Mouse (Mus musculus) left cerebral cortex, postnatal 25 days (tissue): ENCODE results near the gene Ruvbl1. TPM values are rescaled to one million over a fixed set of nuclear protein-coding genes. Genes with fewer than 3 reads are reported as not detected.

Source experiments
- DNase-seq, 2 experiments: peaks; one replicate each; pipeline ENCODE4 v3.0.0; 2022; ENCODE audit warnings: low spot score in 2 of 2, mixed read lengths in 1 of 2
- intact Hi-C: fragments of 180-260 bp; cut with DNase I; formaldehyde crosslinking; loops from one replicate; pipeline ENCODE4 v1.15.1; 2025
- total RNA-seq, 2 experiments: library from RNA; stranded (reverse); gene quantifications; 2 replicates each; pipeline ENCODE4 v1.2.3; 2021

Ruvbl1 gene
- total RNA-seq, 2 experiments from 2014 or later, result 37.3 to 38.7 TPM

GRCm38 (mm10) chr6:88489834-88490233 lies 24.6 kb downstream of the Ruvbl1 start:
- DNase-seq, result no peak
- intact Hi-C loops, result loop anchor here (5.0 kb wide), 2 partner anchors 303 to 378 kb away; no protein-coding TSS in a partner anchor

- peak in 1 of 2 experiments; percentile 17 for DNase-seq
- intact Hi-C loops, result no loop called here
These were observed 25.6 kb downstream of the Ruvbl1 start for GRCm38 (mm10) chr6:88490629-88491354.

GRCm38 (mm10) chr6:88493712-88494111 lies 28.5 kb downstream of the Ruvbl1 start:
- DNase-seq, result no peak
- intact Hi-C loops, result no loop called here

GRCm38 (mm10) chr6:88499481-88500404 lies 34.5 kb downstream of the Ruvbl1 start:
- intact Hi-C loops, result loop anchor here (5.0 kb wide), 2 partner anchors 312 to 387 kb away; no protein-coding TSS in a partner anchor
- DNase-seq, result peak; percentile 40 to 59

- intact Hi-C loops, result loop anchor here (5.0 kb wide), 2 partner anchors 313 to 388 kb away; no protein-coding TSS in a partner anchor
- DNase-seq, result no peak
These were observed 35.2 kb downstream of the Ruvbl1 start for GRCm38 (mm10) chr6:88500405-88500767.

- intact Hi-C loops, result loop anchor here (5.0 kb wide), 2 partner anchors 315 to 390 kb away; no protein-coding TSS in a partner anchor
- DNase-seq, result no peak
These were observed 37.1 kb downstream of the Ruvbl1 start for GRCm38 (mm10) chr6:88502030-88502970.

GRCm38 (mm10) chr6:88503044-88503443 lies 37.8 kb downstream of the Ruvbl1 start:
- no peak for DNase-seq
- intact Hi-C loops, result loop anchor here (5.0 kb wide), 2 partner anchors 316 to 391 kb away; no protein-coding TSS in a partner anchor

- no peak for DNase-seq
- intact Hi-C loops, result no loop called here
These were observed 48.8 kb downstream of the Ruvbl1 start for GRCm38 (mm10) chr6:88513984-88514383.

GRCm38 (mm10) chr6:88514546-88514945 lies 49.3 kb downstream of the Ruvbl1 start:
- peak in 1 of 2 experiments; percentile 62 for DNase-seq
- intact Hi-C loops, result no loop called here

GRCm38 (mm10) chr6:88515971-88516370 lies 50.8 kb downstream of the Ruvbl1 start:
- DNase-seq, result no peak
- intact Hi-C loops, result no loop called here

GRCm38 (mm10) chr6:88516667-88517066 lies 51.5 kb downstream of the Ruvbl1 start:
- no peak for DNase-seq

GRCm38 (mm10) chr6:88517701-88518403 lies 52.6 kb downstream of the Ruvbl1 start:
- DNase-seq, result no peak
- intact Hi-C loops, result no loop called here

More at GRCm38 (mm10) chr6:88516667-88517066, 51.5 kb downstream of the Ruvbl1 start:
- intact Hi-C loops, result no loop called here

- intact Hi-C loops, result loop anchor here (1.0 kb wide), 1 partner anchor 324 kb away; no protein-coding TSS in a partner anchor
- DNase-seq, result peak; percentile 95 to 98
These were observed 53.4 kb downstream of the Ruvbl1 start, which contains the start of gene Sec61a1 for GRCm38 (mm10) chr6:88518404-88519263. TSS of gene Sec61a1 (minus strand) at chr6:88518905.

GRCm38 (mm10) chr6:88521821-88522220 lies 56.6 kb downstream of the Ruvbl1 start:
- intact Hi-C loops, result loop anchor here (5.0 kb wide), 1 partner anchor 55 kb away; no protein-coding TSS in a partner anchor
- peak in 1 of 2 experiments; percentile 92 for DNase-seq

GRCm38 (mm10) chr6:88522606-88523005 lies 57.4 kb downstream of the Ruvbl1 start:
- no peak for DNase-seq
- intact Hi-C loops, result loop anchor here (5.0 kb wide), 1 partner anchor 55 kb away; no protein-coding TSS in a partner anchor

GRCm38 (mm10) chr6:88523043-88523442 lies 57.8 kb downstream of the Ruvbl1 start:
- DNase-seq, result no peak
- intact Hi-C loops, result loop anchor here (5.0 kb wide), 1 partner anchor 54 kb away; no protein-coding TSS in a partner anchor

- intact Hi-C loops, result loop anchor here (5.0 kb wide), 1 partner anchor 54 kb away; no protein-coding TSS in a partner anchor
- no peak for DNase-seq
These were observed 58.2 kb downstream of the Ruvbl1 start for GRCm38 (mm10) chr6:88523451-88523850.
